Mouse (Mus musculus) hematopoietic multipotent progenitor cell, adult 10-12 weeks (in vitro differentiated cells): Measurements from ENCODE around the gene Tpst1. TPM values are rescaled to one million over a fixed set of nuclear protein-coding genes. Genes with fewer than 3 reads are reported as not detected.

Source experiments
- polyA plus RNA-seq: library from polyadenylated mRNA; stranded (reverse); fragments of >175 nt; gene quantifications from 2 replicates; pipeline ENCODE4 v1.2.3, GENCODE M21; 2012; ENCODE audit warnings: low replicate concordance

Gene Tpst1
- polyA plus RNA-seq, result 17.5 and 48.8 TPM in 2 replicates

DNA sequence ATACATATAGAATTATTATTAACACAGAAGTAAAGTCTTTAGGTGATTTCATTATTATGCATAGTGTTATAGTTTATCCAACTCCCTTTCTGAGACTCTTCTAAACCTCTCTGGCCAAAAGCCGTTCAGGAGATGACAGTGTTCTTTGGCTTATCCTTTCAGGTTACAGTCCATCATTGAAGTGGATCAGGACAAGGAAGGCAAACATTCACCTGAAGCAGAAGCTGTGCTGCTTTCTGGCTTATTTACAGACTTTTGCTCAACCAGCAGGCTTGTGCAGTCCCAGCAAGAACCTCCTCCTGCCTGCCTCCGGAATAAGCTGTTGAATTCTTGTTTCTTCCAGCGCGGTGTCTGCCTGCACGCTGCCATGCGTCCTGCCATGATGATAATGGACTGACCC, at the start of gene Tpst1:
Gene Tpst1 (plus strand): TSS at position 301 of the 400 bp plus-strand sequence.

DNA sequence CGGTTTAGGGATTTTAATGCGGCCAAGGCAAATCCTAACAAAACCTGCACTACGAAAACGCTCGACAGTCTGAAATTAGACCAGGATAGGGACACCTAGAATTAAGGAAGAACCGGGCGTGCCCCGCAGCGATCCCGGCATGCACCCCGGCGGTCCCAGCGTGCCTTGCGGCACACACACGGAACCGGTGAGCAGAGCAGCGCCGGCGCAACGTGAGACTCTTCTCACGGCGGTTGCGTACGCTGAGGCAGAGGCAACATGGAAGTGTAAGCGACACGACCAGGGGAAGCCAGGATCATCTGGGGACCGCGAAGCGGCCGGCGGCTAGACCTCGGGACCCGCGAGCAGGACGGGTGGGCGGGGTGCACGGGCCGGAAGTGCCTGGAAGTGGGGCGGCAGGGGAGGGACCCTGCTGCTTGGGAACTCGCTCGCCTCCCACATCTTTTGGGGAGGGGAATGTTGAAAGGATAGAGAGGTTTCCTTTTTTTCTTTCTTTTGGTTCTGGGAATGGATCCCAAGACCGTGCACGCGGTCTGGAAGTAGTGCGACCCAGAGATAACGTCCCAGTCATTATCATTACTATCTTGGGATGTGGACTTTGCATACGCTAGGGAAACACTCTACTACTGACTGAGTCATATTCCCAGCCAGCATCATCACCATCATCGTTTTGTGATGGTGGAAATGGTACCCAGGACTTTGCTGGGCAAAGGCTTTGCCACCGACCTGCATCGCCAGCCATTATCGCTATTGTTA, 43.8 kb upstream of the Tpst1 start, which contains the start of the genes Asl and Crcp:
Gene Asl (minus strand): TSS at position 106 of the 756 bp plus-strand sequence.
Gene Crcp (plus strand): TSS at position 149 of the 756 bp plus-strand sequence.

DNA sequence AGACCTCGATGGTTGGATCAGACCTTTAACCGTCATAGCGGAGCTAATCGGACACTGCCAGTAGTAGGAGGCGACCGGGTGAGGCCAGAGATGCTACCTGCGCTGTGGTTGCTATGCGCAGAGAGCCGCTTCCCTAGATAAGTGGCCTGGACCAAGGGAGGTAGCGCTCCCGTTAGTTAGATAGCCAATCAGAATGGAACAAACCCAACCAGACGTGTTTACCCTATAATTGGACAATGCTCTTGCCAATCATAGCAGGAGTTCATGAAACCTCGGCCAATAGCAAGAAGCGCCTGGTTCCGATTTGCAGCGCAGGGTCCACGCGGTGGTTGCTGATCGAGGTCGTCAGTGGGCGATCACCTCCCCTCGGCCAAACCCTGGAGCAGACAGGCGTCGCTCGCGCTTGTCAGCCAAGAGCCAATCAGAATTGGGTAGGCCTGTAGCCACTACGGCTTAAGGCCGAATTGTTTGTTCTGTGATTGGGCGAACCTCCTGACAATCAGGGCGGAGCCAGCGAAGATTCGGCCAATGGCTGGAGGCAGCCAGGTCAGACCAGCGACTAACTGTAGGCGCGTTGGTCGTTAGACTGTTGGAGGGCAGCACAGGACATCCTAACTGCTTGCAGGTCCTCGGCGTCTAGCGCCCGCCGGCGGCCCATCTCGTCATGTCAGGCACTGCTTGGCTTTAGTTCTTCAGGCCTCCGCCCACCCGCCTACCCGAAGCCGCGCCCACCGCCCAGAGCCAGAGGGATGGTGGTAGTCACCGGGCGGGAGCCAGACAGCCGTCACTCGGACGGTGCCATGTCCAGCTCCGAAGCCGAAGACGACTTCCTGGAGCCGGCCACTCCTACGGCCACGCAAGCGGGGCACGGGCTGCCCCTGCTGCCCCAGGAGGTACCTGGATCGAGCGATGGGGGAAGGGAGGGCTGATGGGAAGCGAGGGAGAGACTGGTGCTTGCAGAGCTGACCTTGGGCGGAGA, 71.5 kb downstream of the Tpst1 start, which contains the start of gene Kctd7:
Gene Kctd7 (plus strand): TSS at position 528 of the 979 bp plus-strand sequence.

DNA sequence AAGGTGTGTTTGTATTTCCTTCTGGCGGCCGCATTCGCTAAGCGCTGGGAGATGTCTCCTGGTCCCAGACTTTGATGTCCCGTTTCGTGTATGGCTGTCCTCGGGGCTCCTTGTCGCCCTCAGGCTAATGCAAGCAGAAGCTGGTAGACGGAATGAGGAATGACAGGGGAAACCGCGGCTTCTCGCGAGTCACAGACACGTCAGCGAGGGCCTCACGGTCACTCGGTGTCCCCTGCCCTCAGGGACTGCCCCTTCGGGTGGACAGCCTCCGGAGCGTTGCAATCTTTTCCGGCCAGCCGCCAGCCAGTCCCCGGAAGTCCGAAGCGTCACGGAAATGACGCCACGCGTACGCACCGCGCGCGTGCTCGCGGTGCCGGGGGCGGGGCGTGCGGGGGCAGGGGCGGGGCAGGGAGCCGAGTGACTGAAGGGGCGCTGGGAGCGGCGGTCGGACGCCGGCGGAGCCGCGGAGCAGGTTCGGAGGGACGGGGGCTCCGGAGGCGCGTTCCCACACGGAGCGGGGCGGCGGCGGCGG, 98.4 kb downstream of the Tpst1 start, which contains the start of gene Rabgef1:
Gene Rabgef1 (plus strand): TSS at position 376 of the 532 bp plus-strand sequence.

Other genes with a start within 250 kb of the Tpst1 start
- gene Sumf2, start 226.3 kb upstream of the Tpst1 start, polyA plus RNA-seq, result 4.7 and 5.4 TPM in 2 replicates
- 193 and 352 TPM in 2 replicates for gene Chchd2, start 185.9 kb upstream of the Tpst1 start, polyA plus RNA-seq
- 0.63 and 9.1 TPM in 2 replicates for gene Zbed5, start 177.6 kb upstream of the Tpst1 start, polyA plus RNA-seq
- gene Phkg1, start 174.8 kb upstream of the Tpst1 start, polyA plus RNA-seq, result 0.12 TPM in 1 of 2 replicates, not detected in the other
- 2.1 and 4.2 TPM in 2 replicates for gene Nupr1l, start 164.8 kb upstream of the Tpst1 start, polyA plus RNA-seq
- 6.3 and 7.4 TPM in 2 replicates for gene Vkorc1l1, start 131.4 kb upstream of the Tpst1 start, polyA plus RNA-seq
- 15.6 and 22.0 TPM in 2 replicates for gene Gusb, start 70.3 kb upstream of the Tpst1 start, polyA plus RNA-seq
- 10.3 and 17.1 TPM in 2 replicates for gene Asl, start 44.1 kb upstream of the Tpst1 start, polyA plus RNA-seq
- 8.1 and 9.9 TPM in 2 replicates for gene Crcp, start 44.0 kb upstream of the Tpst1 start, polyA plus RNA-seq
- gene Kctd7, start 71.5 kb downstream of the Tpst1 start, polyA plus RNA-seq, result 6.3 and 8.8 TPM in 2 replicates
- gene Rabgef1, start 98.5 kb downstream of the Tpst1 start, polyA plus RNA-seq, result 18.4 and 26.5 TPM in 2 replicates
- 21.7 and 46.6 TPM in 2 replicates for gene Tmem248, start 143.8 kb downstream of the Tpst1 start, polyA plus RNA-seq
- gene Sbds, start 182.2 kb downstream of the Tpst1 start, polyA plus RNA-seq, result 7.0 and 29.9 TPM in 2 replicates
- gene Tyw1, start 182.3 kb downstream of the Tpst1 start, polyA plus RNA-seq, result 5.4 and 7.6 TPM in 2 replicates